Mouse (Mus musculus): ENCODE data around the gene Upb1.

GRCm38 (mm10) chr10:75481703-75482102 is 80.8 kb downstream of the Upb1 start:
- TF ChIP-seq POLR2A (IDR thresholded peaks at IDR 0.05; ENCODE audit: borderline replicate concordance, control insufficient read depth, low read depth, low read length), result no peak
- no peak for TF ChIP-seq CTCF (IDR thresholded peaks at IDR 0.05; ENCODE audit: control insufficient read depth, insufficient read depth, low read length)
